Mouse (Mus musculus): ENCODE measurements around the gene Bola1. TPM values are rescaled to one million over a fixed set of nuclear protein-coding genes. Genes with fewer than 3 reads are reported as not detected.

The Bola1 gene
- polyA plus RNA-seq, 1 experiment from 2014 or later = 89.3 TPM

DNA sequence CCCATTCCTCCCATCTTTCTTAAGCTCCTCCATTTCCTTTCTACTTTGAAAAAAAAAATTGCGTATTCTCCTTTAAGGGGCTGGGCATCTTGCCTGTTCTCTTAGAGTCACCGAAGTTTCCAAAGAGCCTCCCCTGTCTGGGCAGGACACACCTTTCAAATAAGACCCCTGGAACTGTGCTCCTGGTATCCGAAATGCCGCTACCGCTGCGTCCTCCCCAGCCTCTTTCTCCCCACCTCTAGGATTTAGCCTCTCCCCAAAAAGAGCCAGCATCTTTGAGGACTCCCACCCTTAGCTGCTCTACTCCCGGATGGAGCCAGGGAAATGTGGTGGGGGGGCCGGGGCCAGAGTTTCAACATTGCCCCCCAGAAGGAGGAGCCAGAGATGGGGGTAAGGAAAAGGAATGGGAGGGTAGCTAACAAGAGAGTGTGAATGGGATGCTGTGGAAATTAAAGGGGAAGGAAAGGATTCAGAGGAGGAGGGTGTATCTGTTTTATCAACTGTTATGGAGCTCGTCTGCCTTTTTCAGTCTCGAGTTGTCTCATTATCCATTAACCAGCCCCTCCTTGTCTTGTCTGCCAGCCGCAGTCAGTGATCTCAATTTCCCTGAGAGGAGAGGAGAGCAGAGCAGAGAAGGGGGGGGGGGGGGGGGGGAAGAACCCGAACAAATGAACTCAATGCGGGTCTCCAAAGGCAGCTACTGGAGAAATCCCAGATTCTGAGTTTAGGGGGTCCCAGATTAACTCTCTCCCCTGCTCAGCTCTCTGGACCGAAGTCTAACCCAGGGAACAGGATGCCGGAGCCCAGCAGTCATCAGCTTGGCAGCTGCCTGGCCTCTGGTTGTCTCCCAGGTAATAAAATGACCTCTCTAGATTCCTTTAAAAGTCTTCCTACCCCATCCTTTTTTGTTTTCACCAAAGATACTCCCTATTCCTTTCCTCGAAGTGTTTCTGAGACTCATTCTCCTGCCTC is 57.4 kb downstream of the Bola1 start, which contains the start of gene Mtmr11:
TSS of gene Mtmr11 (plus strand) at position 136 of the 972 bp plus-strand sequence.
- peak within 1 kb of the TSS; percentile 80 for H3K27ac ChIP-seq
- no peaks in the 10 kb centered on the region; the same call in 1 of the 2 replicates for H3K36me3 ChIP-seq (replicated peaks)
- H3K4me1 ChIP-seq = peaks cover 28% of the 10 kb centered on the region
- H3K27me3 ChIP-seq (ENCODE audit: poor library complexity, severe bottlenecking) = peaks cover 20% of the 10 kb centered on the region; the same call in 1 of the 2 replicates
- peak within 1 kb of the TSS; percentile 55 for H3K4me3 ChIP-seq
- WGBS = 11% methylated on average over 16 of the region's 16 CpGs
- H3K9me3 ChIP-seq = no peaks in the 10 kb centered on the region
- DNase-seq (ENCODE audit: extremely low spot score, low spot score) = no peak

- DNase-seq (ENCODE audit: extremely low spot score, low spot score) = peak; percentile 35
- 3% methylated on average over 12 of the region's 12 CpGs for WGBS
- Histone ChIP-seq H3K4me1 (peaks cover 28% of the 10 kb centered on the region), H3K9me3 (no peaks in the 10 kb centered on the region), H3K36me3 (replicated peaks) (peaks cover 3% of the 10 kb centered on the region), H3K27me3 (ENCODE audit: poor library complexity, severe bottlenecking) (peaks cover 20% of the 10 kb centered on the region; the same call in 1 of the 2 replicates), H3K27ac (peak overlapping the region; percentile 80), H3K4me3 (peak overlapping the region; percentile 55)
Measured at GRCm38 (mm10) chr3:96160803-96161516, 58.5 kb downstream of the Bola1 start.

DNA sequence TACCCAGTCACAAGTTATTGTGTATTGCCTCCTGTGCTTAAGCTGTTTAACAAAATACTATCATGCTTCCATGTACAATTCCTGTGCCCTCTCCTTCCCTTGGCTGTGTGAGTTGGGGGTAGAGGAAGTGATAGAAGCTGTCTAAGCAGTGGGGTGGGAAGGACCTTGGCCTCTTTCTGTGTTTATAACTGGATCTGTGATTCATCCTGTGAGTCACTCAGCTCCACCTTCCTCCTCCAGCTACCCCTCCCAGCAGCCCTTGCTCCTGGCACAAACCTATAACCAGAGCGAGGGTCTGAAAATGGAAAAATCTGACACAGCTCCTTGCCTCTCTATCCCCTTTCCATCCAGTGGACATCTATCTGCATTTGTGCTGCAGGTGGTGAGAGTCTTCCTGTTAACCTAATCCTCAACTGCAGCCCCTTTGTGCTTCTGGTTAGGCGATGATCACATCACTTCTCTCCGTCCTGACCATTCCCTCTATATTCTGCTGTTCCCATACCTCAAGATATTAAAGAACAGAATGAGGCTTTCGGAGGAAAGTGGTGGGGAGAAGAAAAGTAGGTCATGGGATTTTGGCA is 59.2 kb downstream of the Bola1 start:
- 59% methylated on average over 4 of the region's 4 CpGs for WGBS
- peaks cover 9% of the 10 kb centered on the region for H3K36me3 ChIP-seq (replicated peaks)
- H3K27me3 ChIP-seq (ENCODE audit: poor library complexity, severe bottlenecking) = peaks cover 20% of the 10 kb centered on the region; the same call in 1 of the 2 replicates
- H3K27ac ChIP-seq = peak overlapping the region; percentile 80
- H3K4me3 ChIP-seq = peak overlapping the region; percentile 55
- peaks cover 28% of the 10 kb centered on the region for H3K4me1 ChIP-seq
- no peaks in the 10 kb centered on the region for H3K9me3 ChIP-seq
- DNase-seq (ENCODE audit: extremely low spot score, low spot score) = no peak

- peaks cover 14% of the 10 kb centered on the region for H3K36me3 ChIP-seq (replicated peaks)
- 87% methylated on average over 4 of the region's 4 CpGs for WGBS
- H3K4me3 ChIP-seq = no peak overlapping the region
- peaks cover 28% of the 10 kb centered on the region for H3K4me1 ChIP-seq
- no peak for DNase-seq (ENCODE audit: extremely low spot score, low spot score)
- H3K27me3 ChIP-seq (ENCODE audit: poor library complexity, severe bottlenecking) = peaks cover 20% of the 10 kb centered on the region; the same call in 1 of the 2 replicates
- no peak overlapping the region for H3K27ac ChIP-seq
- no peaks in the 10 kb centered on the region for H3K9me3 ChIP-seq
Measured at GRCm38 (mm10) chr3:96159820-96160219, 59.7 kb downstream of the Bola1 start.

GRCm38 (mm10) chr3:96155501-96155900 is 64.0 kb downstream of the Bola1 start:
- H3K4me3 ChIP-seq = no peak overlapping the region
- H3K9me3 ChIP-seq = no peaks in the 10 kb centered on the region
- no peak overlapping the region for H3K27ac ChIP-seq
- H3K36me3 ChIP-seq (replicated peaks) = peaks cover 57% of the 10 kb centered on the region
- H3K4me1 ChIP-seq = peaks cover 7% of the 10 kb centered on the region
- DNase-seq (ENCODE audit: extremely low spot score, low spot score) = no peak
- WGBS = 90% methylated on average over 8 of the region's 8 CpGs
- no peaks in the 10 kb centered on the region for H3K27me3 ChIP-seq (ENCODE audit: poor library complexity, severe bottlenecking)

GRCm38 (mm10) chr3:96152611-96153010 is 66.9 kb downstream of the Bola1 start:
- H3K4me3 ChIP-seq = no peak overlapping the region
- H3K9me3 ChIP-seq = no peaks in the 10 kb centered on the region
- WGBS = 92% methylated on average over 5 of the region's 5 CpGs
- no peak overlapping the region for H3K27ac ChIP-seq
- H3K27me3 ChIP-seq (ENCODE audit: poor library complexity, severe bottlenecking) = no peaks in the 10 kb centered on the region
- H3K4me1 ChIP-seq = no peaks in the 10 kb centered on the region
- DNase-seq (ENCODE audit: extremely low spot score, low spot score) = no peak
- peaks cover 65% of the 10 kb centered on the region for H3K36me3 ChIP-seq (replicated peaks)

DNA sequence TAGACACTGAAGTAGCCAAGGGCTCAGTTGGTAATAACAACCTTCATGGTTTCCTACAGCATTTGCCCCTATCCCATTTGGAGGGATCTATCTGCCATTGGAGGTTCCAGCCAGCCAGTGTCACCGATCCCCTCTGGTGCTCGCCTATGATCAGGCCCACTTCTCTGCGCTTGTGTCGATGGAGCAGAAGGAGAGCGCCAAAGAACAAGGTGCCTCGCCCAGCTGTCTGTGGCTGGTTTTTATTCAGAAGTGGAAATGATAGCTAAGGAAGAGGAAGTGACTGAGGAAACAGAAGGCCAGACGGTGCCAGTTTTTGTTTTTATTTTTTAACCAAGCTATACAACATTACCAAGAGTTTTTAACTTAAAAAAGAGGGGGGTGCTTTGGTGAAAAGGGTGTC is 67.7 kb downstream of the Bola1 start:
- WGBS = 89% methylated on average over 7 of the region's 7 CpGs
- peaks cover 68% of the 10 kb centered on the region for H3K36me3 ChIP-seq (replicated peaks)
- no peaks in the 10 kb centered on the region for H3K27me3 ChIP-seq (ENCODE audit: poor library complexity, severe bottlenecking)

GRCm38 (mm10) chr3:96147950-96148349 is 71.6 kb downstream of the Bola1 start:
- no peak for DNase-seq (ENCODE audit: extremely low spot score, low spot score)
- Histone ChIP-seq H3K36me3 (replicated peaks) (peaks cover 62% of the 10 kb centered on the region), H3K27ac (no peak overlapping the region), H3K27me3 (ENCODE audit: poor library complexity, severe bottlenecking) (no peaks in the 10 kb centered on the region), H3K4me1 (no peaks in the 10 kb centered on the region), H3K9me3 (no peaks in the 10 kb centered on the region), H3K4me3 (no peak overlapping the region)
- 27% methylated on average over 5 of the region's 5 CpGs for WGBS

More for the DNA sequence above, 67.7 kb downstream of the Bola1 start:
- Histone ChIP-seq H3K4me1 (no peaks in the 10 kb centered on the region), H3K4me3 (no peak overlapping the region), H3K27ac (no peak overlapping the region), H3K9me3 (no peaks in the 10 kb centered on the region)
- no peak for DNase-seq (ENCODE audit: extremely low spot score, low spot score)

Small RNA genes within 50 kb of the gene (microRNA-seq; reads per million reads assigned to microRNA genes)
- not detected for gene Gm44492
- not detected for gene Gm47311
- not detected for gene Gm47313

Other genes with a start within 250 kb of the Bola1 start
- gene Plekho1, start 223.7 kb downstream of the Bola1 start, polyA plus RNA-seq (2016; fragmentation: Nextera tagmentation; extraction: Ambion mirVana) = 66.0 and 69.1 TPM in 2 replicates
- gene Vps45, start 161.2 kb downstream of the Bola1 start, polyA plus RNA-seq (2016; fragmentation: Nextera tagmentation; extraction: Ambion mirVana) = 24.1 and 28.0 TPM in 2 replicates
- 14.1 and 20.8 TPM in 2 replicates for gene Otud7b, start 115.2 kb downstream of the Bola1 start, polyA plus RNA-seq (2016; fragmentation: Nextera tagmentation; extraction: Ambion mirVana)
- gene Mtmr11, start 57.7 kb downstream of the Bola1 start, polyA plus RNA-seq (2016; fragmentation: Nextera tagmentation; extraction: Ambion mirVana) = 9.3 TPM in 2 replicates
- gene Sf3b4, start 47.4 kb downstream of the Bola1 start, polyA plus RNA-seq (2016; fragmentation: Nextera tagmentation; extraction: Ambion mirVana) = 276 and 284 TPM in 2 replicates
- 2.1 and 3.5 TPM in 2 replicates for gene Sv2a, start 38.6 kb downstream of the Bola1 start, polyA plus RNA-seq (2016; fragmentation: Nextera tagmentation; extraction: Ambion mirVana)
- gene Hist2h2ab, start 156 bp upstream of the Bola1 start, polyA plus RNA-seq (2016; fragmentation: Nextera tagmentation; extraction: Ambion mirVana) = not detected in 2 replicates
- 11.3 and 12.6 TPM in 2 replicates for gene Hist2h2ac, start 1.2 kb upstream of the Bola1 start, polyA plus RNA-seq (2016; fragmentation: Nextera tagmentation; extraction: Ambion mirVana)
- 12.8 and 15.5 TPM in 2 replicates for gene Hist2h2be, start 1.4 kb upstream of the Bola1 start, polyA plus RNA-seq (2016; fragmentation: Nextera tagmentation; extraction: Ambion mirVana)
- gene Hist2h3c2, start 19.4 kb upstream of the Bola1 start, polyA plus RNA-seq (2016; fragmentation: Nextera tagmentation; extraction: Ambion mirVana) = 5.9 and 6.4 TPM in 2 replicates
- 19.2 and 34.4 TPM in 2 replicates for gene Hist2h2aa2, start 20.6 kb upstream of the Bola1 start, polyA plus RNA-seq (2016; fragmentation: Nextera tagmentation; extraction: Ambion mirVana)
- 8.1 and 16.6 TPM in 2 replicates for gene Hist2h2aa1, start 25.8 kb upstream of the Bola1 start, polyA plus RNA-seq (2016; fragmentation: Nextera tagmentation; extraction: Ambion mirVana)
- gene Hist2h3c1, start 27.0 kb upstream of the Bola1 start, polyA plus RNA-seq (2016; fragmentation: Nextera tagmentation; extraction: Ambion mirVana) = 0.86 TPM in 1 of 2 replicates, not detected in the other
- 12.0 and 14.2 TPM in 2 replicates for gene Hist2h4, start 43.6 kb upstream of the Bola1 start, polyA plus RNA-seq (2016; fragmentation: Nextera tagmentation; extraction: Ambion mirVana)
- gene Hist2h3b, start 48.9 kb upstream of the Bola1 start, polyA plus RNA-seq (2016; fragmentation: Nextera tagmentation; extraction: Ambion mirVana) = 48.0 and 48.8 TPM in 2 replicates
- 10.2 and 10.5 TPM in 2 replicates for gene Hist2h2bb, start 50.0 kb upstream of the Bola1 start, polyA plus RNA-seq (2016; fragmentation: Nextera tagmentation; extraction: Ambion mirVana)
- 0.84 and 1.3 TPM in 2 replicates for gene Fcgr1, start 74.3 kb upstream of the Bola1 start, polyA plus RNA-seq (2016; fragmentation: Nextera tagmentation; extraction: Ambion mirVana)
- gene BC107364, start 232.6 kb upstream of the Bola1 start, polyA plus RNA-seq (2016; fragmentation: Nextera tagmentation; extraction: Ambion mirVana) = 0.20 TPM in 1 of 2 replicates, not detected in the other